10 mouse cellular contexts compared by ENCODE assay signal in genomic region chr7:34462069-34462468, GRCm38 (mm10).
A peak's percentile ranks its signal among the peaks of the same experiment; 100 is the strongest.
DNase-seq lines count a peak whose midpoint lies in the region; ATAC-seq and TF ChIP-seq lines count a peak whose summit lies in the region.
"Had no signal": no experiment of that assay in that cellular context is flagged by ENCODE, and none has a peak within 500 bp of the region (broad histone marks: within the 10 kb centered on the region; RNA-seq: fewer than 3 reads in every experiment).

No protein-coding gene starts in this region.

- TF ChIP-seq RAD21 in MEL (IDR thresholded peaks at IDR 0.05; ENCODE audit: low read depth, low read length) = no peak

- ATAC-seq in forebrain, embryonic 13.5 days = no peak

- TF ChIP-seq CTCF in left cerebral cortex, adult 2 months (IDR thresholded peaks at IDR 0.05) = peak; percentile 53
- peak; percentile 7 to 50 (median 16); a peak in 4 of 6 replicates for TF ChIP-seq CTCF in MEL (IDR thresholded peaks at IDR 0.05 in 2 of 3, conservative IDR thresholded peaks at IDR 0.05 in 1 of 3; ENCODE audit: control insufficient read depth in 1 of 3, insufficient read depth in 1 of 3, low read depth in 2 of 3, low read length in 3 of 3, poor library complexity in 1 of 3, severe bottlenecking in 1 of 3)

- no peaks in the 10 kb centered on the region for H3K27me3 ChIP-seq in forebrain, embryonic 10.5 days (ENCODE audit: poor library complexity, severe bottlenecking)
- no peaks in the 10 kb centered on the region for H3K27me3 ChIP-seq in forebrain, embryonic 13.5 days
- no peaks in the 10 kb centered on the region for H3K27me3 ChIP-seq in MEL (ENCODE audit: control insufficient read depth in 1 of 2, insufficient read depth in 2 of 2, low read length in 2 of 2)
- H3K27me3 ChIP-seq: neural tube, embryonic 13.5 days had no signal

- no peak overlapping the region for H3K9ac ChIP-seq in forebrain, embryonic 13.5 days
- H3K9ac ChIP-seq in MEL (ENCODE audit: control insufficient read depth, low read depth, low read length, poor library complexity, severe bottlenecking) = no peak overlapping the region
- H3K9ac ChIP-seq: neural tube, embryonic 13.5 days had no signal

- H3K4me1 ChIP-seq in forebrain, embryonic 10.5 days = peaks cover 6% of the 10 kb centered on the region
- no peaks in the 10 kb centered on the region for H3K4me1 ChIP-seq in forebrain, embryonic 13.5 days
- H3K4me1 ChIP-seq in MEL (ENCODE audit: control insufficient read depth in 1 of 2, insufficient read depth in 2 of 2, low read length in 2 of 2) = no peaks in the 10 kb centered on the region
- H3K4me1 ChIP-seq: neural tube, embryonic 13.5 days had no signal

- no peaks in the 10 kb centered on the region for H3K36me3 ChIP-seq in forebrain, embryonic 10.5 days (replicated peaks)
- H3K36me3 ChIP-seq in forebrain, embryonic 13.5 days (ENCODE audit: poor library complexity, severe bottlenecking) = no peaks in the 10 kb centered on the region
- no peaks in the 10 kb centered on the region for H3K36me3 ChIP-seq in MEL (ENCODE audit: control insufficient read depth in 1 of 2, insufficient read depth in 2 of 2, low read length in 2 of 2)
- H3K36me3 ChIP-seq: G1E; neural tube, embryonic 13.5 days had no signal

- 62% methylated on average over 9 of the region's 9 CpGs for WGBS in forebrain, embryonic 10.5 days
- WGBS in forebrain, embryonic 13.5 days = 67% methylated on average over 9 of the region's 9 CpGs

- no peaks in the 10 kb centered on the region for H3K9me3 ChIP-seq in forebrain, embryonic 10.5 days
- no peaks in the 10 kb centered on the region for H3K9me3 ChIP-seq in forebrain, embryonic 13.5 days (replicated peaks)
- H3K9me3 ChIP-seq in MEL (replicated peaks; ENCODE audit: insufficient read depth, low read length) = no peaks in the 10 kb centered on the region
- H3K9me3 ChIP-seq: neural tube, embryonic 13.5 days had no signal

- intact Hi-C loops in left cerebral cortex, adult 2 months (cut with DNase I) = no loop called here
- intact Hi-C loops in left cerebral cortex, postnatal 36 days (cut with DNase I) = no loop called here

- H3K4me2 ChIP-seq in forebrain, embryonic 13.5 days = no peak overlapping the region
- H3K4me2 ChIP-seq: neural tube, embryonic 13.5 days had no signal

- TF ChIP-seq EP300 in MEL (IDR thresholded peaks at IDR 0.05; ENCODE audit: low read depth in 1 of 2, low read length in 2 of 2) = no peak

- no peak for TF ChIP-seq POLR2A in MEL (IDR thresholded peaks at IDR 0.05; ENCODE audit: control insufficient read depth in 1 of 2, insufficient read depth in 1 of 2, low read depth in 1 of 2, low read length in 2 of 2, poor library complexity in 1 of 2)

- H3K27ac ChIP-seq in forebrain, embryonic 10.5 days = no peak overlapping the region
- H3K27ac ChIP-seq in forebrain, embryonic 13.5 days = no peak overlapping the region
- H3K27ac ChIP-seq in left cerebral cortex, adult 2 months = no peak overlapping the region
- H3K27ac ChIP-seq in MEL (ENCODE audit: control insufficient read depth, low read depth, low read length) = no peak overlapping the region
- H3K27ac ChIP-seq: neural tube, embryonic 13.5 days had no signal

- no peak overlapping the region for H3K4me3 ChIP-seq in forebrain, embryonic 10.5 days
- H3K4me3 ChIP-seq in forebrain, embryonic 13.5 days = no peak overlapping the region
- H3K4me3 ChIP-seq in left cerebral cortex, adult 2 months = no peak overlapping the region
- H3K4me3 ChIP-seq in MEL (ENCODE audit: control insufficient read depth in 1 of 2, insufficient read depth in 1 of 2, low read depth in 2 of 2, low read length in 2 of 2) = no peak overlapping the region
- H3K4me3 ChIP-seq: neural tube, embryonic 13.5 days had no signal

- peak; percentile 41 for DNase-seq in forebrain, embryonic 10.5 days (ENCODE audit: extremely low spot score, low spot score)
- DNase-seq in left cerebral cortex, adult 2 months (ENCODE audit: extremely low spot score in 1 of 2, low spot score in 2 of 2) = no peak
- DNase-seq in left cerebral cortex, postnatal 36 days (ENCODE audit: low spot score in 2 of 2) = no peak
- no peak for DNase-seq in MEL (ENCODE audit: low read depth, low spot score)
- DNase-seq in cerebellum, postnatal 25 days = peak; percentile 23 to 60
- peak; percentile 36 for DNase-seq in lung, postnatal 10 days
- DNase-seq in right cerebral cortex, postnatal 36 days (ENCODE audit: low spot score in 2 of 2) = no peak

- no peaks in the 10 kb centered on the region for H3K79me2 ChIP-seq in MEL (ENCODE audit: control insufficient read depth, insufficient read depth, low read length, poor library complexity)

TF ChIP-seq in MEL, 35 proteins besides CTCF, POLR2A, EP300 and RAD21:
- TF ChIP-seq RCOR1 (IDR thresholded peaks at IDR 0.05; ENCODE audit: low read depth, low read length) (no peak), TCF12 (IDR thresholded peaks at IDR 0.05; ENCODE audit: low read depth, low read length) (no peak), MAZ (IDR thresholded peaks at IDR 0.05; ENCODE audit: low read depth, low read length) (no peak), SIN3A (IDR thresholded peaks at IDR 0.05; ENCODE audit: low read length) (no peak), MAX (IDR thresholded peaks at IDR 0.05; ENCODE audit: low read length) (no peak), NRF1 (IDR thresholded peaks at IDR 0.05; ENCODE audit: insufficient read depth, low read depth, low read length, poor library complexity, severe bottlenecking) (no peak), CHD2 (IDR thresholded peaks at IDR 0.05; ENCODE audit: low read length) (no peak), ELF1 (IDR thresholded peaks at IDR 0.05; ENCODE audit: low read depth, low read length) (no peak), E2F4 (IDR thresholded peaks at IDR 0.05; ENCODE audit: borderline replicate concordance, low read depth, low read length) (no peak), GATA1 (IDR thresholded peaks at IDR 0.05; ENCODE audit: low read depth, low read length) (no peak), JUND (IDR thresholded peaks at IDR 0.05; ENCODE audit: low read depth, low read length) (no peak), MEF2A (IDR thresholded peaks at IDR 0.05; ENCODE audit: extremely low read depth, insufficient replicate concordance, low read depth, low read length, poor library complexity, severe bottlenecking) (no peak), ZC3H11A (IDR thresholded peaks at IDR 0.05; ENCODE audit: low read depth, low read length) (no peak), TBP (IDR thresholded peaks at IDR 0.05; ENCODE audit: low read depth, low read length) (no peak), ETS1 (IDR thresholded peaks at IDR 0.05; ENCODE audit: low read depth, low read length) (no peak), HCFC1 (IDR thresholded peaks at IDR 0.05; ENCODE audit: low read depth, low read length) (no peak)

Comparison
In these comparisons a context has a peak if more than half of its experiments do, and no peak if none do; other contexts are left out.
1. DNase-seq: peak in forebrain, embryonic 10.5 days (single experiment), cerebellum, postnatal 25 days (2 of 2) and lung, postnatal 10 days (single experiment); none in left cerebral cortex, adult 2 months (0 of 2), left cerebral cortex, postnatal 36 days (0 of 2), MEL (single experiment) and right cerebral cortex, postnatal 36 days (0 of 2).